Mouse (Mus musculus) neutrophil, adult 83 days (primary cell): ENCODE results near the gene Myom1. TPM values are rescaled to one million over a fixed set of nuclear protein-coding genes. Genes with fewer than 3 reads are reported as not detected.

Experiments used
- total RNA-seq, 2 experiments: library from RNA; stranded (reverse); gene quantifications; one replicate each; pipeline ENCODE4 v1.2.4; 2023

Myom1 gene
- total RNA-seq, result 1 to 10 TPM; 1.6 to 2.8 TPM

DNA sequence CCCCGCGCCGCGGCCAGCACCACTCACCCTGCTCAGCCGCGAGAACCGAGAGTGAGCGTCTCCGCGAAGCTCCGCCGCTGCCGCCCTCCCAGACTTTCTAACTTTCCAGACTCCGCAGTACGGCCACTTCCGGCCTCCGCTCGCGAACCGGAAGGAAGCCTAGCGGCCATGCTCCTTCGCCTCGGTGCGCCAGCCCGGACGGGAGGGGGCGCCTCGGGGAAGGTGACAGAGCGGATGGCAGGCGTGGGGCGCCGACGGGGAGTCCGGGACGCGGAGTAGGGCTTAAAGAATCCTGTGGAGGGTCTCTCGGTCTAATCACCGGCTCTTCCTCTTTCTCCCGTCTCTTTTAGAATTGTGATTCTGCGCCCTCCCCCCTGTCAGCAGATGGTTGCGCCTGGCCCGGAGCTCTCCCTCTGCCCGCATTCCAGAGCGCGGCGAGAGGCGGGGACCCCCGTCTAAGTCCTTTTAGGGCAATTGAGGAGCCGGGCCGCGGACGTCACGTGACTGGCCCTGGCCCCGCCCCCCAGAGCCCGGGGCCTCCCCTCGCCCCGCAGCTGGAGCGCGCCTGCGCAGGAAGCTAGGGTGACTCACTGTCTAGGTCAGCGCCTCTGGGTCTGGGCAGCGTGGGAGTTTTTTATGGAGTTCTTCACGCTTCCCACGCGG is at the start of gene Myom1:
Myom1 (plus strand) TSS at position 553 of the 663 bp plus-strand sequence.

DNA sequence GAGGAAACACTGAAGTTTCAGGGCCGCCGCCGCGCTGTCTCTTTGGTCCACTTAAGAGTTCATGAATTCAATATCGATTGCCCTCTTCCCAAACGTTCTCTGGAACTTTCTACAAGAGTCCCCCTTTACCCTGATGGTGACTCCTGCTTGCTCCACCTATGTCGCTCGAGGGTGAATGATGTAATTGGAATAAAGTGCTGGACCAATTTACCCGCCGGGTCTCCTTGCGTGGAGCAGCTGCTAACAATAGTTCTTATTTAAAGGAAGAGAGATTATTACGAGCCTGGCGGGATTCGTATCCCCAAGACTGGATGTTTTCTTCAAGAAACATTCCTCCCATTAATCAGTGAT is 286 bp downstream of the Myom1 start, which contains the start of gene Myl12a:
Myl12a (minus strand) TSS at position 135 of the 351 bp plus-strand sequence.

Other genes with a start within 250 kb of the Myom1 start
- 10 to 100 TPM; 28.3 to 30.5 TPM for gene Tgif1, start 149.1 kb upstream of the Myom1 start, total RNA-seq
- gene Myl12a, start 245 bp downstream of the Myom1 start, total RNA-seq, result 100 to 1,000 TPM; 368 to 380 TPM
- gene Lpin2, start 179.9 kb downstream of the Myom1 start, total RNA-seq, result 10 to 100 TPM; 60.6 to 78.9 TPM